Mouse (Mus musculus) hindbrain, embryonic 11.5 days (tissue): ENCODE data around the gene Urad. TPM values are rescaled to one million over a fixed set of nuclear protein-coding genes. Genes with fewer than 3 reads are reported as not detected.
A peak's percentile ranks its signal among the peaks of the same experiment; 100 is the strongest.

Experiments used
- ATAC-seq: fragments of 200-750 bp; cut with Nextera tagmentation; 2 replicates; pipeline ENCODE4 v1.8.0; 2017; ENCODE audit warnings: mild to moderate bottlenecking, moderate TSS enrichment, moderate library complexity; ENCODE audit not compliant: low FRiP score
- DNase-seq: peaks from one replicate; pipeline ENCODE4 v3.0.0-alpha.2; 2015; ENCODE audit warnings: low spot score
- H3K27ac ChIP-seq: fragments of 300-500 bp; sonication (generic); 2 replicates; pipeline ENCODE4 v1.5.1; 2014; ENCODE audit warnings: mild to moderate bottlenecking, low read depth, low read length
- H3K27me3 ChIP-seq: fragments of 300-500 bp; sonication (generic); 2 replicates; pipeline ENCODE4 v1.6.1; 2014; ENCODE audit warnings: mild to moderate bottlenecking, low read length, moderate library complexity, mixed read lengths; ENCODE audit not compliant: control insufficient read depth, insufficient read depth
- H3K36me3 ChIP-seq: fragments of 300-500 bp; sonication (generic); 2 replicates; pipeline ENCODE4 v1.6.1; 2014; ENCODE audit warnings: mild to moderate bottlenecking, low read length, moderate library complexity, mixed read lengths; ENCODE audit not compliant: control insufficient read depth, insufficient read depth
- H3K4me1 ChIP-seq: fragments of 300-500 bp; sonication (generic); replicated peaks from 2 replicates; pipeline ENCODE4 v1.6.1; 2014; ENCODE audit warnings: low read length, mixed read lengths; ENCODE audit not compliant: control insufficient read depth, insufficient read depth
- H3K4me2 ChIP-seq: fragments of 300-500 bp; sonication (generic); replicated peaks from 2 replicates; pipeline ENCODE4 v1.6.1; 2014; ENCODE audit warnings: mild to moderate bottlenecking, low read depth, low read length
- H3K4me3 ChIP-seq: fragments of 300-500 bp; sonication (generic); 2 replicates; pipeline ENCODE4 v1.5.1; 2014; ENCODE audit warnings: low read depth, low read length
- H3K9ac ChIP-seq: fragments of 300-500 bp; sonication (generic); 2 replicates; pipeline ENCODE4 v1.6.1; 2014; ENCODE audit warnings: low read depth, low read length
- H3K9me3 ChIP-seq: fragments of 300-500 bp; sonication (generic); 2 replicates; pipeline ENCODE4 v1.6.1; 2016; ENCODE audit warnings: low read length; ENCODE audit not compliant: control insufficient read depth
- WGBS: fragments of 180-500 bp; shearing (Covaris S2); extraction: QIAGEN DNeasy Blood & Tissue Kit; methylation state at CpG from one replicate; pipeline ENCODE4 v1.1.7; 2014; 5-methylcytosine and 5-hydroxymethylcytosine counted together
- polyA plus RNA-seq: library from polyadenylated mRNA; unstranded; fragments of >200 nt; fragmentation: Nextera tagmentation; extraction: Ambion mirVana; gene quantifications from 2 replicates; pipeline ENCODE4 v1.2.1, GENCODE M21; 2014

Gene Urad
- polyA plus RNA-seq, 1 experiment from 2014 or later, result not detected

- no peaks in the 10 kb centered on the region for H3K9me3 ChIP-seq
- H3K27ac ChIP-seq, result no peak overlapping the region
- H3K4me3 ChIP-seq, result no peak overlapping the region
- no peaks in the 10 kb centered on the region; the same call in 1 of the 2 replicates for H3K4me1 ChIP-seq
- no peaks in the 10 kb centered on the region for H3K36me3 ChIP-seq
- DNase-seq, result peak; percentile 57
- no peak for ATAC-seq
- peaks cover 89% of the 10 kb centered on the region for H3K27me3 ChIP-seq
- no peak overlapping the region for H3K4me2 ChIP-seq
- under 1% methylated on average over 25 of the region's 25 CpGs for WGBS
- H3K9ac ChIP-seq, result no peak overlapping the region
These were observed 6.7 kb downstream of the Urad start for GRCm38 (mm10) chr5:147315432-147316075.

- Histone ChIP-seq H3K27me3 (peaks cover 94% of the 10 kb centered on the region), H3K9ac (no peak overlapping the region), H3K4me1 (no peaks in the 10 kb centered on the region; the same call in 1 of the 2 replicates), H3K36me3 (no peaks in the 10 kb centered on the region), H3K4me3 (no peak overlapping the region), H3K27ac (no peak overlapping the region), H3K4me2 (no peak overlapping the region), H3K9me3 (no peaks in the 10 kb centered on the region)
- under 1% methylated on average over 39 of the region's 39 CpGs for WGBS
- DNase-seq (peak; percentile 58), ATAC-seq (no peak)
These were observed 7.4 kb downstream of the Urad start for GRCm38 (mm10) chr5:147314646-147315431.

- no peaks in the 10 kb centered on the region for H3K9me3 ChIP-seq
- no peak overlapping the region for H3K27ac ChIP-seq
- no peak overlapping the region for H3K9ac ChIP-seq
- DNase-seq (peak; percentile 52), ATAC-seq (no peak)
- peaks cover 100% of the 10 kb centered on the region for H3K27me3 ChIP-seq
- H3K4me1 ChIP-seq, result no peaks in the 10 kb centered on the region; the same call in 1 of the 2 replicates
- no peak overlapping the region for H3K4me2 ChIP-seq
- 2% methylated on average over 27 of the region's 27 CpGs for whole genome bisulfite sequencing
- H3K36me3 ChIP-seq, result no peaks in the 10 kb centered on the region
- H3K4me3 ChIP-seq, result no peak overlapping the region
These were observed 9.2 kb downstream of the Urad start for GRCm38 (mm10) chr5:147312830-147313685.

GRCm38 (mm10) chr5:147309786-147310185, 12.5 kb downstream of the Urad start:
- no peak overlapping the region for H3K27ac ChIP-seq

GRCm38 (mm10) chr5:147308451-147308850, 13.8 kb downstream of the Urad start:
- Histone ChIP-seq H3K4me1 (peaks cover 7% of the 10 kb centered on the region; the same call in 1 of the 2 replicates), H3K27me3 (peaks cover 100% of the 10 kb centered on the region), H3K4me3 (no peak overlapping the region), H3K4me2 (no peak overlapping the region), H3K27ac (no peak overlapping the region), H3K9me3 (no peaks in the 10 kb centered on the region), H3K36me3 (no peaks in the 10 kb centered on the region), H3K9ac (no peak overlapping the region)
- peak; percentile 33 for DNase-seq
- 8% methylated on average over 9 of the region's 9 CpGs for WGBS
- no peak for ATAC-seq

More at GRCm38 (mm10) chr5:147309786-147310185, 12.5 kb downstream of the Urad start:
- Histone ChIP-seq H3K4me3 (no peak overlapping the region), H3K9me3 (no peaks in the 10 kb centered on the region), H3K4me1 (peaks cover 2% of the 10 kb centered on the region; the same call in 1 of the 2 replicates), H3K9ac (no peak overlapping the region), H3K27me3 (peaks cover 100% of the 10 kb centered on the region), H3K36me3 (no peaks in the 10 kb centered on the region), H3K4me2 (no peak overlapping the region)
- 4% methylated on average over 2 of the region's 2 CpGs for WGBS
- DNase-seq (peak; percentile 21), ATAC-seq (no peak)

- Histone ChIP-seq H3K4me3 (no peak overlapping the region), H3K4me1 (peaks cover 7% of the 10 kb centered on the region; the same call in 1 of the 2 replicates), H3K36me3 (no peaks in the 10 kb centered on the region), H3K9ac (no peak overlapping the region), H3K27me3 (peaks cover 100% of the 10 kb centered on the region), H3K4me2 (no peak overlapping the region), H3K27ac (no peak overlapping the region), H3K9me3 (no peaks in the 10 kb centered on the region)
- WGBS, result under 1% methylated on average over 12 of the region's 12 CpGs
- ATAC-seq, result no peak
- peak; percentile 54 for DNase-seq
These were observed 14.8 kb downstream of the Urad start for GRCm38 (mm10) chr5:147307398-147307785.

GRCm38 (mm10) chr5:147306638-147307397, 15.4 kb downstream of the Urad start, which contains the start of gene Cdx2:
Gene Cdx2, minus strand, starts transcription at chr5:147307270.
- ATAC-seq, result no peak

More at GRCm38 (mm10) chr5:147306638-147307397, 15.4 kb downstream of the Urad start, which contains the start of gene Cdx2:
- H3K9ac ChIP-seq, result no peak within 1 kb of the TSS
- H3K4me1 ChIP-seq, result peaks cover 7% of the 10 kb centered on the region; the same call in 1 of the 2 replicates
- H3K4me2 ChIP-seq, result no peak within 1 kb of the TSS
- no peak within 1 kb of the TSS for H3K27ac ChIP-seq
- no peaks in the 10 kb centered on the region for H3K9me3 ChIP-seq
- no peaks in the 10 kb centered on the region for H3K36me3 ChIP-seq
- H3K27me3 ChIP-seq, result peaks cover 100% of the 10 kb centered on the region
- WGBS, result under 1% methylated on average over 59 of the region's 63 CpGs
- no peak within 1 kb of the TSS for H3K4me3 ChIP-seq
- peak; percentile 61 for DNase-seq
